Mouse (Mus musculus) ovary, postnatal 14 days (tissue): ENCODE data around the gene Ubxn2a.
"Not testable (repeated sequence)": the region's sequence is repeated elsewhere in the genome, so short reads cannot be mapped to it uniquely, and the experiment has no call there.

Experiments
- DNase-seq: peaks from one replicate; pipeline ENCODE4 v3.0.0; 2022; ENCODE audit warnings: low spot score

Ubxn2a gene

DNA sequence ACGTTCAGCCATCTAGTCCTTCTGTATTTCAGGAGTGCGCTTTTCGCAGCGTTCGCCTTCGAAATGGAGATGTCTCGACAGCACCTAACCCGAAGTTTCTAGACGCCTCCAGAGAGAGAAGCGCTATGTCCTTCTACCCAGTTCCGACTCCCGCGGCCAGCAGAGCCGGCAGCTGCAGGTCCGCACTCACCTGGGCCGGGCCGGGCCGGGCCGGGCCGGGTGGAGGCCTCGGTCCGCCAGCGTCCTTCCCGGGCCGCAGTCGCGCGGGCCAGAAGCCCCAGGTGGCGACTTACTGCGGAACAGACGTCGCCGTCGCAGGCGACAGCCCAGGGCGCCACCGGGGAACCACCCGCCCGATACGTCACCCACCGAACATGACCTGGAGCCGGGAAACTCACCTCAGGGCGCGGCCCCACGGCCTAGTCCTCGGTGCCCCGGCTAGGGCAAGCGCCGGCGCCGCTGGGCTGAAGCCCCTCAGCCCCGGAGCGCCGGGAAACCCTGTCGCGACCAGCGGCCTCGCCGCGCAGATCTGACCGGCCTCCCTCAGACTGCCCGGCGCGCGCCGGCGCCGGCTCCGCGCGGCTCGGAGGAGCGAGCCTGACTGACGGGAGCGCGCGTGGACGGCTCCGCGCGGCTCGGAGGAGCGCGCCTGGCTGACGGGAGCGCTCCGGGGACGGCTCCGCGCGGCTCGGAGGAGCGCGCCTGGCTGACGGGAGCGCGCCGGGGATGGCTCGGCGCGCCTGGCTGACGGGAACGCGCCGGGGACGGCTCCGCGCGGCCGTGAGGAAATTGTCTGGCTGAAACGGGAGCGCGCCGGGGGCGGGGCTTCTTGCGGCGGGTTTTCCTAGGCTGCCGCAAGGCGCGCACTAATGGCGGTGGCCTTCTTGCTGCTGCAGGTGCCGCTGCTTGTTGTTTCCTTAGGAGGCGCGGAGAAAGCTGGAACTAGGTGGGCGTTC, at the start of gene Ubxn2a:
Gene Ubxn2a, minus strand, starts transcription at position 755 of the 956 bp plus-strand sequence.
- DNase-seq: peak; percentile 92

DNA sequence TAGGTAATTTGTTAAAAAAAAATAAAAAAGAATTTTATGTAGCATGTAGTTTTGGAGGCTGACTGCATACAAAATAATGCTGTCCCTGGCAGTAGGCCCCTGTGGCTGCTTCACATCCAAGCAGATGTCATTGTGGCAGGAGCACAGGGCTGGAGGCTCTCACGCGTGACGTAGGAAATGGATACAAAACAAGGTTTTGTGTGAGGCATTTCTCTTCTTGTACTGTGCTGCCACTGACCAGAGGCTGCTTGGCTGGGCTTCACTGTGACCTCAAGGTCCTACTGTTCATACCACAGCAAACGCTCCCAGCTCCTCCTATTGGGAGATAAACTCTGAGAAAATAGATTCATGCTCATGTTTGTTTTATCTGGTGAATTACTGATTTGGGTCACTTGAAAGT, 45.7 kb upstream of the Ubxn2a start:
- no peak for DNase-seq

- DNase-seq: no peak
Measured at GRCm38 (mm10) chr12:4952272-4952671, 44.8 kb upstream of the Ubxn2a start.

- no peak for DNase-seq
Measured at GRCm38 (mm10) chr12:4930820-4931548, 23.5 kb upstream of the Ubxn2a start.

- no peak for DNase-seq
Measured at GRCm38 (mm10) chr12:4928197-4928596, 20.7 kb upstream of the Ubxn2a start.

- peak; percentile 41 for DNase-seq
Measured at GRCm38 (mm10) chr12:4917805-4918591, 10.5 kb upstream of the Ubxn2a start.

DNA sequence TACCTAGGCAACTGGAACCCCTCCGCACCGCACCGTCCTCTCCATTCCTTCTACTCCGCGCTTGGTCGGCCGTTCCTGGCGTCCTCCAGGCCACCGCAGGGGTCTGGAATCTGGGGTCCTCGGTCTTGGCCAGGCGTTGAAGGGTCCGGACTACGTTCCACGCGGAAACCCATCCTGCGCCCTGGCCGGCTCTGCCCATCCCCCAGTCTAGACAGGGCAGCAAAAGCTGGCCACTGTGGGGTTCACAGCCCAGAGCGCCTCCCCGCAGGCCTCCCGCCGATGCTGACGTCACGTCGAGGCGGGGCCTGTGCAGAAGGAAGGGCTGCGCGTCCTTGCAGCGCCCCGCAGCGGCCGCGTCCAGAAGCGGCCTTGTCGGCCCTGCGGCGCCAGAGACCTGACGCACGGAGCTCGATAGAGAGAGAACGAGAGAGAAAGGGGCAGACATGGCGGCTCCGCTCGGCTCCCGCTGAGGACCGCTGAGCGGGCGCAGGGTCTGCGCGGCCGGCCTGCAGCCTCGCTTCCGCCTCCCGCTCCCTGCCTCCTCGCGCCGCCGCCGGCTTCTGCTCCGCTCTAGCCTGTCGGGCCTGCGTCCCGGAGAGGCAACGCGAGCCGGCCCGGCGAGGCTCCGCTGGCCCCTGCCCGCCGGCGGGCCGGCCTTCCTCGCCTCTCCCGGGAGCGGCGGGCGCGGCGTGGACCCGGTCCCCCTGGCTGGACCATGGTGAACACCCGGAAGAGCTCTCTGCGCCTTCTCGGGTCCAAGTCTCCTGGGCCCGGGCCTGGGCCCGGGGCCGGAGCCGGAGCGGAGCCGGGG, 9.7 kb upstream of the Ubxn2a start, which contains the start of gene Atad2b:
Gene Atad2b, plus strand, starts transcription at position 360 of the 811 bp plus-strand sequence.
- peak; percentile 98 for DNase-seq

GRCm38 (mm10) chr12:4914944-4915343, 7.4 kb upstream of the Ubxn2a start:
- no peak for DNase-seq

GRCm38 (mm10) chr12:4914441-4914840, 6.9 kb upstream of the Ubxn2a start:
- no peak for DNase-seq

- no peak for DNase-seq
Measured at GRCm38 (mm10) chr12:4911716-4912115, 4.2 kb upstream of the Ubxn2a start.

DNA sequence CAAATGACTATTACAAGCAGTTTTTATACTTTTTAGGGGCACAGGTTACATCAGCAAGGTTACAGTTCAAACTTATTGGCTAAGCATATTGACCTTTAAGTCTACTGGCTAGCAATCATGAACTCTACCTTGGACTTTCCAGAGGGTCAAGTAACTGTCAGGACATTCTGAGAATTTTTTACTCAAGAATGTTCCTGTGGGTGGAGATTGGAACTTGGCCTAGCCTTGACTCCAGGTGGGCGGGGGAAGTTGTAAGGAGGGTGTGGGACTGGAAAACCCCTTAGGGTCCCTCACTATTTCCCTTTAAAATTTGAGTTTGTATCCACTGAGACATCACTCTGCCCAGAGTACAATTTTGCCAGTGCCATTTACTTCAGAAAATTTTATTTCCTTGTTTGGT, 3.0 kb upstream of the Ubxn2a start:
- DNase-seq: not testable (repeated sequence)

DNA sequence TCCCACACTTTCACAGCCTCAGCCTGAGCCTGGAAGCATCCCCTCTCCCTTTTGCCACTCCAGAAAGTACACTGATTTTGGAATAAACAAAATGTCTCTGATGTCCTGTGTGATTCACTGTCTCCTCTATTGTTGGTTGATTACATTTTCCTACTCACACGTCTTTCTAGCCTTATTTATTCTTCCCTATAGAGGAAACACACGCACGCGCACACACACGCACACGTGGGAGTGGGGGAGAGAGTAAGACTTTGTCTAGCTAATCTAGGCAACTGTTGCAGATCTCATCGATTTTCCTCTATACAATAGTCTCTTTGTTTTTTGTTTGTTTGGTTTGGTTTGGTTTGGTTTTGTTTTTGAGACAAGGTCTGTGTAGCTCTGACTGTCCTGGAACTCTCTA, 886 bp upstream of the Ubxn2a start:
- no peak for DNase-seq

DNA sequence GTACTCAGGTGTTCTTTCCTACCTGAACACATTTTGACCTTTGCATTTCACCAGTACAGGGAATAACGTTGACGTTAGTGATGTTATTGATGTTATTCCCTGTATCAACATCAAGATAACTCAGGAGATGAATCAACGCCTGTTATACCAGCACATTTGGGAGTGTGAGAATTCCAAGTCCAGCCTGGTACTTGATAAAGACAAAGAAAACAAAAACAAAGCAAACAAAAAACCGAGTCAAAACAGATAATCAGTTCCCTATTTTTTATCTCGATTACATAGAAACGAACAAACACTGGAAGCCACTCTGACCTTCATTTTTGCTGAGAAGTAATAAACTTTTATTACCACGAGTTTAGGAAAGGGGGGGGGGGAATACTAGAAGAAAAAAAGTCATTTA, 1.0 kb downstream of the Ubxn2a start:
- no peak for DNase-seq

- DNase-seq: no peak
Measured at GRCm38 (mm10) chr12:4905946-4906345, 1.6 kb downstream of the Ubxn2a start.

DNA sequence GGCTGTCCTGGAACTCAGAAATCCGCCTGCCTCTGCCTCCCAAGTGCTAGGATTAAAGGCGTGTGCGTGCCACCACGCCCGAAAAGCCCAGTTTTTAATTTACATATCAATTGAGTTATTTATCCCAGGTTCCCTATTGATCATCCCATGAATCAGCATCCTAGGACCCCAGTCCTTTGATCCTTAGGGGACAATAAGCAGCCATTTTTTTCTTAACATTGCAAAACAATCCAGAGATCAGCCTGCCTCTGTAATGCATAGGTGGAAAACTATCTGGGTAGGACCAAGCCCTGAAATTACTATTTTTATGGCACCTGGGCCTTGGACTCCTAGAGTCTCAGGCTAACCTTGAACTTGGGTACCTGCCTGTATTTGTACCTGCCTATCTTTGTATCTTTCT, 9.5 kb downstream of the Ubxn2a start:
- DNase-seq: no peak

- no peak for DNase-seq
Measured at GRCm38 (mm10) chr12:4889891-4890290, 17.6 kb downstream of the Ubxn2a start.

GRCm38 (mm10) chr12:4889251-4889650, 18.3 kb downstream of the Ubxn2a start:
- DNase-seq: no peak

- no peak for DNase-seq
Measured at GRCm38 (mm10) chr12:4888739-4889138, 18.8 kb downstream of the Ubxn2a start.

DNA sequence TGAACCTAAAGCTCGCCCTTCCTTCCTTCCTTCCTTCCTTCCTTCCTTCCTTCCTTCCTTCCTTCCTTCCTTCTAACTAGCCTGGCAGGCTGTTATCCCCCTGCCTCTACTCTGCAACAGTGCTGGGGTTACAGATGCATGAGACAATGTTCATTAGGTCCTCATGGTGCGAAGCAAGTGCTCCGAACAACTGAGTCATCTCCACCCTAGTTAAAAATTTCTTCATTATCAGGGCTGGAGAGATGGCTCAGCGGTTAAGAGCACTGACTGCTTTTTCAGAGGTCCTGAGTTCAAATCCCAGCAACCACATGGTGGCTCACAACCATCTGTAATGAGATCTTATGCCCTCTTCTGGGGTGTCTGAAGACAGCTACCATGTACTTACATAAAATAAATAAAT, 20.9 kb downstream of the Ubxn2a start:
- DNase-seq: not testable (repeated sequence)

DNA sequence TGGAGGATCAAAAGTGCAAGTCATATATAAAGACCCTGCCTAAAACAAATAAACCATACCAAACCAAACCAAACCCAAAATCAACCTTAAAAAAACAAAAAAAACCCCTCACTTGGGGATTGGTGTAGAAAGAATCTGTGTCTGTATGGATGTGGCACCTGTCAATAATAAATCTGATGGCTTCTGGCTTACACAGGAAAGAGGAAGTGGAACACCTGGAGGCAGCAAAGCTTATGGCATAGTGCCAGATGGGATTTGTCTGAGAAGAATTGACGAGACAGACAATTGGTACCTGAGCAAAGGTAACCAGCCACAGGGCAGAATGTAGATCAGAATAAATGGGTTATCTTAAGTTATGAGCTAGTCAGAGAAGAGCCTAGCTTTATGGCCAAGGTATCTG, 22.4 kb downstream of the Ubxn2a start:
- DNase-seq: no peak

DNA sequence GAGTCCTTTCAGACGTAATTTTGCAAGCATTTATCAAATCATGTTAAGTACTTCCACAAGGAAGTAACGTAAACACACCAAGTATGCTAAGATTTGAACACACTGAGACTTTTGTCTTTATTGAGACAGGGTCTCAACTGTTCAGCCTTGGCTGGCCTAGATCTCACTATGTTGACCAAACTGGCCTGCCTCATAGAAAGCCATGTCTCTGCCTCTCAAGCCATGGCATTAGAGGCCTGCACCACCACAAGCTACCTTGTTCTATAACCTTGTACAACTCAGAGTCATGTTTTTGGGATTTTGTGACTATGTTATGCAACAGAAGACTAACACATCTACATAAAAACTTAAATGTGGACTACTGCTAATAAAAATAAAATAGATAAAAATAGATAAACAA, 25.4 kb downstream of the Ubxn2a start:
- DNase-seq: no peak
